Mouse (Mus musculus) kidney, adult 2 months (tissue): Measurements from ENCODE around the gene Ttc12. TPM values are rescaled to one million over a fixed set of nuclear protein-coding genes. Genes with fewer than 3 reads are reported as not detected.

Experiments used
- DNase-seq: peaks from one replicate; pipeline ENCODE4 v3.0.0; 2021
- H3K27ac ChIP-seq: fragments of 200-500 bp; 2 replicates; pipeline ENCODE4 v1.5.1; 2012; ENCODE audit warnings: low read depth, low read length, control low read depth, inconsistent platforms; ENCODE audit not compliant: insufficient read depth
- H3K27me3 ChIP-seq: fragments of 200-500 bp; replicated peaks from 2 replicates; pipeline ENCODE4 v1.6.1; 2012; ENCODE audit warnings: mild to moderate bottlenecking, moderate library complexity, low read length, inconsistent platforms; ENCODE audit not compliant: control insufficient read depth, insufficient read depth
- H3K36me3 ChIP-seq: fragments of 200-500 bp; 2 replicates; pipeline ENCODE4 v1.6.1; 2012; ENCODE audit warnings: mild to moderate bottlenecking, moderate library complexity, low read length, inconsistent platforms; ENCODE audit not compliant: control insufficient read depth, insufficient read depth
- H3K4me1 ChIP-seq: fragments of 200-500 bp; 2 replicates; pipeline ENCODE4 v1.6.1; 2011; ENCODE audit warnings: low read length; ENCODE audit not compliant: control insufficient read depth, insufficient read depth
- H3K4me3 ChIP-seq: fragments of 200-500 bp; 2 replicates; pipeline ENCODE4 v1.5.1; 2011; ENCODE audit warnings: mild to moderate bottlenecking, low read depth, low read length, control low read depth; ENCODE audit not compliant: insufficient read depth
- CTCF ChIP-seq: fragments of 200-500 bp; conservative IDR thresholded peaks from 2 replicates; pipeline ENCODE4 v1.5.1; 2011; ENCODE audit warnings: low read depth, mild to moderate bottlenecking, control low read depth, low read length, moderate library complexity, mixed read lengths; ENCODE audit not compliant: insufficient read depth, insufficient read length
- POLR2A ChIP-seq: fragments of 200-500 bp; IDR thresholded peaks from one replicate; pipeline ENCODE4 v1.6.1; 2011; ENCODE audit warnings: low read depth, low read length, control low read depth
- WGBS: fragments of 180-500 bp; shearing (Covaris S2); methylation state at CpG from one replicate; pipeline ENCODE4 v1.1.7; 2018; 5-methylcytosine and 5-hydroxymethylcytosine counted together
- polyA plus RNA-seq: library from polyadenylated mRNA; depleted of rRNA; stranded (reverse); fragments of >200 nt; gene quantifications from 2 replicates; pipeline ENCODE4 v1.2.3, GENCODE M21; 2012

Ttc12 gene
- polyA plus RNA-seq, 1 experiment, result 4.1 TPM

DNA sequence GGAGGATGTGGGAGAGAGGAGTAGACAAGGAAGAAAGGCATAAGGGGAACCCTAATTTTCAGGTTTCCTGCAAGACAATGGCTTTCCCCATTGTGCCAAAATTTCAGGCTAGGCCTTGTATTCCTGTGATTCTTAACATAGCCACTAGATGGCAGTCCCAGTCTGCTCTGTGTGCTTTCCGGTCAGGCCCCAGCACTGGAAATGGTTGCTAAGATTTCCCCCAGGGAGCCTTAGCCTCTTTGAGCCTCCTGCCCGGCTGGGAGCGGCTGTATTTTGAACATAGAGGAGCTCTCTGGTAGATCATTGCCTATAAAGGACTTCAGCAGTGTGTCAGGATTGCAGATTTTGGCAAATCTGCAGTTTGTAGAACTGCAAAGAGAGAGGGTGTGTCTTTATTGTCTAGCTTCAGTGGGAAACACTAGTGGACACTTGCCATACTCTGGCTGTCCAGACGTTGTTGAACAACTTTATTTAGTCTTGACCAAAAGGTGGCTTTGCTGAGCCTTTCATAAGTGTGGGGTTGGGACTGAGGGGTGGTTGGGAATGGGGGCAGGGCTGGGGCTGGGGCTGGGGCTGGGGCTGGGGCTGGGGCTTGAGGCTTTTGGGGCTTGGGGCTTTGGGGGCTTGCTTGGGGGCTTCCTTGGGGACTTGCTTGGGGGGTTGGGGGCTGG, 8.1 kb upstream of the Ttc12 start:
- H3K27me3 ChIP-seq, result no peaks in the 10 kb centered on the region
- H3K4me1 ChIP-seq, result no peaks in the 10 kb centered on the region
- TF ChIP-seq POLR2A, result no peak
- TF ChIP-seq CTCF, result peak; percentile 91
- H3K4me3 ChIP-seq, result no peak overlapping the region
- 4% methylated on average over 4 of the region's 4 CpGs for WGBS
- peak; percentile 76 for DNase-seq
- no peak overlapping the region for H3K27ac ChIP-seq
- H3K36me3 ChIP-seq, result no peaks in the 10 kb centered on the region

DNA sequence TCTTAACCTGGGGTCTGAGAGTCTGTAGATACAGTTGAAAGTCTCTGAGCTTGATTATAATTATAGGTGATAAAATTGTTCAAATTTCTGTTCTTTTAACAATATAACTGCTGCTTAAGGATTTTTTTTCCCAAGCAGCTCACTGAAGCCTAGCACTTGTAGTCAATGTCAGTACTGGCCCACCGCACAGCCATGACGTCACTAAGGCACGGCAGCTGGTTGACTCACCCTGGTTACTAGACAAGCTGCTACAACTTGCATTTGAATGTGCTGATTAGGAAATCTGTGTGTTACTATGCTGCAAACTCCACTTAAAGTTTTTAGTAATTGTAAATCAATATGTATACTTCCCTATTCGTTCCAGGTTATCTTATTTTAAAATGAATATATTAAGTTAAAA, 4.6 kb upstream of the Ttc12 start:
- no peak overlapping the region for H3K4me3 ChIP-seq
- no peaks in the 10 kb centered on the region for H3K36me3 ChIP-seq
- no peak for TF ChIP-seq POLR2A
- no peak for DNase-seq
- no peak overlapping the region for H3K27ac ChIP-seq
- H3K27me3 ChIP-seq, result no peaks in the 10 kb centered on the region
- no peaks in the 10 kb centered on the region for H3K4me1 ChIP-seq
- WGBS, result 67% methylated on average over 4 of the region's 4 CpGs

DNA sequence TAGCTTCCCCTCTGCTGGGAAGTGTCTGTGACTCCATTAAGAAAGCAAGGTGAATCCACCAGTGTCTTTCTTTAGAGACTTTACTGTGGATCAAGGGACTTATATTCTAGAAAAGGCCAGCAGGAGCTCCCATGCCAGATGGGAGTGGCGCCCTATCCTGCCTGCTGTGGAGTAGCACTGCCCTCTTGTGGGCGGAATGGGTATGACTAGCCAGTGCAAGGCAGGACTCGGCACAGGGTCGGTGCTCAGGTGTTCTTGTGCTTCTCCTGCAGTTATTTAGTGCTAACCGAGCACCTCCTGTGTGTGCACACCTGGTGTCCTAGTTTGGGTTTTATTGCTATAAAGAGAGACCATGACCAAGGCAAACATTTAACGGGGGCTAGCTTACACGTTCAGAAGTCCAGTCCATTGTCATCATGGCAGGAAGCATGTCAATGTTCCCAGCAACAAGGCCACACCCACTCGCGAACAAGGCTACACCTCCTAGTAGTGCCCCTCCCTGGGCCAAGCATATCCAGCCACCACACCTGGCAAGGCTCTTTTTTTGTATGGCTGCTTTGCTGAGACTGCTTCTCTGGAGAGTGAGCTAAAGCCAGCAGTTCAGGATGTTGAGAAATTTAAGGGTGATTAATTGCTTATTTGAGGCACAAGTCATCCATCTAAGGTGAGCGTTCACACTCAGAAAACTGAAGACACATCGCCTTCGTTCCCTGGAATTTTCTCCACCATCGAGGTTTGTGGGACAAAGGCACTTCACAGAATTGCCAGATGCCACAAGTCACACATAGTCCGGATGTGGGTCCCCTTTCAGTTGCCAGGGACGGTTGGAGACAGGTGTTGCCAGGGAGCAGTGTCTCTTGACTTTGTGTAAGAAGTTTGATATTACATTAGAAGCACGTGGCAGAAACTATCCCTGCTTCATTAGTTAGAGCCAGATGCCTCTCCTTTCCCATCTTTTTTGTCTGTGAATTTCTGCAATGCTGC, 3.2 kb upstream of the Ttc12 start:
- no peaks in the 10 kb centered on the region for H3K27me3 ChIP-seq
- H3K4me1 ChIP-seq, result no peaks in the 10 kb centered on the region
- 29% methylated on average over 16 of the region's 16 CpGs for WGBS
- TF ChIP-seq CTCF, result peak; percentile 100
- no peak for TF ChIP-seq POLR2A
- H3K4me3 ChIP-seq, result no peak overlapping the region
- no peak overlapping the region for H3K27ac ChIP-seq
- H3K36me3 ChIP-seq, result no peaks in the 10 kb centered on the region
- peak; percentile 84 for DNase-seq

DNA sequence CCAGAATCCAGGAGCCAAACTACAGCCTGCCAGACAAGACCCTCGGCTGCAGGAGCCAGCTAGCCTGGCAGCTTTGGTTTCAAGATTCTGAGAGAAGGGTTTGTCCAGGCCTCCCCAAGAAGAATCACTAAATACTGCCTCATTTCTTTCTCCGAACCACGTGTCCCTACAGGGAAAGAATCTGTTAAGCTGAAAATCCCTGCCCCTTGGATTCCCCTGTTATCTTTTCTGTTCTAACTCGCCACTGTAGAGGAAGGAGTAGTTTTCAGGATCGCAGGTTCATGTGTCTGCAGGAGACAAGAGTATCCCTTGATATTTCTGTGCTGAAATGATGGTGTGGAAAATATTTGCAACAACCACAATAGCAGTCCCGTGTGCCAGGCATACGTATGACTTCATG, 2.2 kb upstream of the Ttc12 start:
- 81% methylated on average over 7 of the region's 7 CpGs for WGBS

DNA sequence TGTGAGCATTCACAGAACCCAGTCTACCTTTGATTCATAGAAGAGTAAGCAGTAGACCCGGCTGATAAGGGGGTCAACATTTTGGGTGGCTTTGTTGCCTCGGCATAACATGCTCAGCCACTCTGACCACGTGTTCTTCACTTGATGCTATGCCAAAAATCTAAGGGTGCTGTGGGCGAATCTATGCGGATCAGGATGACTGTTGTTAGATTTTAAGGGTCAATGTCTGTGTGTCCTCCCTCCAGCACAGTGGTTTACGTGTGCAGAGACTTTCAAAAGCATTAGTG, 1.6 kb upstream of the Ttc12 start:
- TF ChIP-seq CTCF, result no peak
- TF ChIP-seq POLR2A, result no peak
- no peak overlapping the region for H3K27ac ChIP-seq
- 80% methylated on average over 6 of the region's 6 CpGs for WGBS
- H3K36me3 ChIP-seq, result no peaks in the 10 kb centered on the region
- H3K4me3 ChIP-seq, result no peak overlapping the region
- H3K4me1 ChIP-seq, result no peaks in the 10 kb centered on the region
- no peaks in the 10 kb centered on the region for H3K27me3 ChIP-seq
- no peak for DNase-seq

More for the DNA sequence above, 2.2 kb upstream of the Ttc12 start:
- no peak for DNase-seq
- Histone ChIP-seq H3K4me1 (no peaks in the 10 kb centered on the region), H3K27me3 (no peaks in the 10 kb centered on the region), H3K36me3 (no peaks in the 10 kb centered on the region), H3K27ac (no peak overlapping the region), H3K4me3 (no peak overlapping the region)
- no peak for TF ChIP-seq POLR2A
- no peak for TF ChIP-seq CTCF

DNA sequence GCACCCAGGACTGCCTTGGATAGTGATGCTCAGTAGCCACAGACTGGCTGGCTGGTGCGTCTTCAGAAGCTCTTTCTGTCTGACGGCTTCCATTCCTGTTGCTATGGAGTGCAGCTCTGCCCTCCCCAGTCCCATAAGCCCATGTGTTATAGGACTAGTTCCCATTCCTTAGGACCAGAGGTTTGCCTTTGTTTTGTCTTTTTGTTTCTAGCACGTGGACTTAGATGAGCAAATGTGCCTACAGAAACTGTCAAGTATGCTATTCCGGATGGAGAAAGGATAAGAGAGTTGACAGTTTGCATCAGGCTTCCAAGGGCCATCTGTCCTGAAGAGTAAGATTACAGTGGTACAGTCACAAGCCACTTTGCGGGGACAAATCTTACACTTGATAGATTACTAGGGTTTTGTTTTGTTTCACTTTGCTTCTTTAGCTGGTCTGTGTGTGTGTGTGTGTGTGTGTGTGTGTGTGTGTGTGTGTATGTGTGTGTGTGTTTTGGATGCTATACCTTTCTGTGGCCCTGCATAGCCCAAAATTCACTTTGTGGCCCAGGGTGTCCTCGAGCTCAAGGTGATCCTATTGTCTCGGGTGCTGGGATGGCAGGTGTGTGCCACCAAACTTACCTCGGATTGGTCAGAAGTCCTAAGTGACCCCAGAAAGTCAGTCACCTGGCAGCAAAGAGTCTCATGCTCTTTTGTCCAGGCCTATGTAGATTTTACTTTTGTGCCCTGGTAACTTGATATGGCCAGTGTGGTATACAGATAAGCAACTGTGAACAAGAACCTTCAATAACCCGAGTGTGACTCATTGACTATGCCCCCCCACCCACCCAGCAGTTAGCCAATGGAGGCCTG, 1.0 kb upstream of the Ttc12 start:
- TF ChIP-seq CTCF (no peak), POLR2A (no peak)
- H3K27ac ChIP-seq, result no peak overlapping the region
- WGBS, result 83% methylated on average over 9 of the region's 9 CpGs
- H3K4me1 ChIP-seq, result no peaks in the 10 kb centered on the region
- no peak for DNase-seq
- no peaks in the 10 kb centered on the region for H3K27me3 ChIP-seq
- no peak overlapping the region for H3K4me3 ChIP-seq
- no peaks in the 10 kb centered on the region for H3K36me3 ChIP-seq
